Mouse (Mus musculus) lung, postnatal 14 days (tissue): Measurements from ENCODE around the gene Kcnk2.
"Not testable (repeated sequence)": the region's sequence is repeated elsewhere in the genome, so short reads cannot be mapped to it uniquely, and the experiment has no call there.

Experiments used
- DNase-seq: peaks from one replicate; pipeline ENCODE4 v3.0.0; 2021

Kcnk2 gene

GRCm38 (mm10) chr1:189342416-189343104 lies 59.5 kb downstream of the Kcnk2 start:
- DNase-seq: no peak

DNA sequence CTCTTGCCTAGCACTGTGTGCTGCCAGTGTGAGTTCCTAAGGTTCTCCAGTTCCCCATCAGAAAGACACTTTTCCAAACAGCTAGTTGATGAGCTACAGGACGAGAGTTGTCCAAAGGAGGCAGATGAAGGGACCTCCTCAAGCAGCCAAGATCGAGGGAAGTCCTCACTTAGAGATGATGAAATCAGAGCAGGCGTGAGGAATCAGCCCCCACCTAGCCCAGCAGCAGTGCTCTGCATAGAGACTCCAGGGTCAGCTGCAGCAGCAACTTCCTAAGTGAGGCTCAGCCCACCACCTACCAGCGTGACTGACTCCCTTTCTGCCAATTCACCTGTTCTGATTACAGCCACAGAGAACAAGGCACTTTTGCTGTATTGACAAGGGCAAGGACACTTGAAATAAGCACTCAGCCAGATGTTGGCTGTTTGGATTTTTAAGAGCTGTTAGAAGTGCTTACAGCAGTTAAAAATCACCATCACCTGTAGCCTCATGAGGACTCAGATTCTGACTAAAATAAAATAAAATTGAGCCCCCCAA lies 60.6 kb downstream of the Kcnk2 start:
- DNase-seq: peak; percentile 7

DNA sequence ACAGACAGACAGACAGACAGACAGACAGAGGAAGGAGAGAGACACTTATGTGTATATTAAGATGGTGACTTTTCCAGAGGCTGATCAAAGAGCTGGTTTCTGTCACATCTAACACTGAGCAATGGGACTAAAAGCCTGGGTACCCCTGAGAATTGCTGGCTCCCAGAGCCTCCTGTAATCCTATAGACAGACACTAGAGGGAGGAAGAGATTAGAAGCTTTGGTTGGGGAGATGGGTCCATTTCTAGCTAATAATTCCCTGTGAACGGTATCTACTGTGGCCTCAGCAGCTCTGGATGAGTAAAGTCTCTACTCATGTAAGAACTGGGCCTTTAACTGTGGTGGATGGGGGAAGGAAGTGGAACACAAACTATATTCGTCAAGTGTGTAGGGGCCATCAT lies 86.2 kb downstream of the Kcnk2 start:
- peak; percentile 0 for DNase-seq

- no peak for DNase-seq
Observed at GRCm38 (mm10) chr1:189314495-189314894, 87.6 kb downstream of the Kcnk2 start.

DNA sequence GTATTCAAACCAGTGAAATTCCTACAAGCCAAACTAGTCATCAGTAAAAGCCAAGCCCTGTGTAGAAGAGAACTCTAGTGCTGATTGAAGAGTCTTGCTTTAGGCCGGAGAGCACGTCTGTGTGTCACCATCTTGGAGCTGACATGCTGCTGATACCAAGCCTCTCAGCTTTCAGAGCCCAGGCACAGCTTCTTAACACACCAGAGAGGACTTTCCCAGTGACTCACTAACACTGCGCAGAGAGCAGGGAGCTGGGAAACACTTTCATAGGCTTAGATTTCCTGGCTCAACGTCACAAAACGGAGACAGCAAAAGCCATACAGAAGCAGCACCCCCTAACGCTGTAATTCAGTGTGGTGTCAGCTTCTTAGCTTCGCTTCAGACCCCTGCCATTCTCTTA lies 88.3 kb downstream of the Kcnk2 start:
- DNase-seq: no peak

DNA sequence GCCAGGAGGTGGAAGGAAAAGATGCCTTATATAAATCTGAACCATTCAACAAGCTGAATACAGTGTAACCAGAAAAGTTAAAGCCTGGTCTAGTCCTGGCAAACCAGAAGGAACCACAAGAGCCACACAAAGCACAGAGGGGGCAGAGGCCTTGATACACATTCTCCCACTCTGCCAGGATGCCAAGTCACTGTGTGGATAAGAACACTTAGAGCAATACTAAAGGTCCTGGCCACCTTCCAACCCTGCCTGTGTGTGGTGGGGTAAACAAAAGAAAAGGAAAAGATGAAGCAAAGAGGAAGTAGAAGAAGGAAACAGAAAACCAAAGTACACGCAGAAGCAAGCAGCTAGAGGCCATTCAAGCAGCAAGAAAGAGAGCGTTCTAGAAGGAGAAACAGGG lies 91.9 kb downstream of the Kcnk2 start:
- peak; percentile 43 for DNase-seq

DNA sequence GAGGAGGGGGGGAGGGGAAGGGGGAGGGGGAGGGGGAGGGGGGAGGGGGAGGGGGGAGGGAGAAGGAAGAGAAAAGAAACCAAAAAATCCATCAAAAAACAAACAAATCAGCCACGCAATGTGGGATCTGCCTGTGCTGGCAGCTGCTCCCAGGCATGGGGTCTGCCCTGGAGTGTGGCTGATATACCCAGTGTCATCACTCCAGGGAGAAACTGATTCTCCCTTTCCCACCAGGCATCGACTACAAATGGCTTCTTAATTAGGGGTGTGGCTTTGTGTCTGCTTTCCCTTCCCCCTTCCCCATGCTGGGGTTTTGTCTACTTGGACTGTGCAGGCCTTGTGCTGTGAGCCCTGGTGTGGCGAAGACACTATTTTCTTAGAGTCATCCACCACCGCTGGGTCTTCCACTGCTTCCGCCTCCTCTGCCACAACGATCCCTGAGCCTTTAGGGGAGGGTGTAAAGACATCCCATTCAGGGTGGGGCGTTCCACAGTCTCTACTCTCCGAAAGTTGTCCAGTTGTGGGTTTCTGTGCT lies 97.0 kb downstream of the Kcnk2 start:
- no peak for DNase-seq

- DNase-seq: no peak
Observed at GRCm38 (mm10) chr1:189303001-189303400, 99.1 kb downstream of the Kcnk2 start.

GRCm38 (mm10) chr1:189293679-189294406 lies 108.2 kb downstream of the Kcnk2 start:
- no peak for DNase-seq

GRCm38 (mm10) chr1:189290885-189291284 lies 111.2 kb downstream of the Kcnk2 start:
- no peak for DNase-seq

DNA sequence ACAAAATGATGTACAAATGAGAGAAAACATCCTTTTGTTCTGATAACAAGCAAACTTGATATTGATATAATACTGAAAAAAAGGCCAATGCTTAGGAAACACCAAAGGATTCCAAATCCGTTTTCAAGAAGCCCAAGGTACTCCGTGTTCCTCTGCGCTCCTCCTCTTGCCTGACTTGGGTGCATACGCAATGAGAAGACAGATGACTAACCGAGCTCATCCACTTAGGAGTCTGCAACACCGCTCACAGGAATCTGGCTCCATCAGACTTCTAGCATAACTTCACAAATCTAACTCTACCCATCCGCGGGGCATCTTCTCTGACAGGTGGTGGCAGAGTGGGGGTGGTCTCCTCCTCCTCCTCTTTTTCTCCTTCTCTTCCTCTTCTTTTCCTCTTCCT lies 113.1 kb downstream of the Kcnk2 start:
- DNase-seq: no peak

DNA sequence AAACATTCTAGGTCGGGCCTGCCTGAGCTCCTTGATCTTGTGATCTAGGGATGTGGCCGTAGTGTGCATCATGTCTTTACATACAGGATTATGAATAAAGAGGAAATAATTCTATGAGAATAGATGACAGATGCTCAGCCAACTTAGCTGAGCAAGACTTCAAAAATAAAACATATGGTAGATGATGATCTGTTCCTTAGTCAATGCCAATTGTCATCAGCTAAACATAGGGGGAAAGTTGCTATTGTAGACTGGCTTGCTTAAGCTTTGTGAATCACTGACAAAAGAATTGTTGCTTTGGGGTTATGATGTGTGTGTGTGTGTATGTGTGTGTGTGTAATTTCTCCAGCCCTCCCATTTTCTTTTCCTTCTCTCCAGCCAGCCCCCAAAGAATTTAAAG lies 129.8 kb downstream of the Kcnk2 start:
- no peak for DNase-seq

- no peak for DNase-seq
Observed at GRCm38 (mm10) chr1:189253631-189254030, 148.4 kb downstream of the Kcnk2 start.

DNA sequence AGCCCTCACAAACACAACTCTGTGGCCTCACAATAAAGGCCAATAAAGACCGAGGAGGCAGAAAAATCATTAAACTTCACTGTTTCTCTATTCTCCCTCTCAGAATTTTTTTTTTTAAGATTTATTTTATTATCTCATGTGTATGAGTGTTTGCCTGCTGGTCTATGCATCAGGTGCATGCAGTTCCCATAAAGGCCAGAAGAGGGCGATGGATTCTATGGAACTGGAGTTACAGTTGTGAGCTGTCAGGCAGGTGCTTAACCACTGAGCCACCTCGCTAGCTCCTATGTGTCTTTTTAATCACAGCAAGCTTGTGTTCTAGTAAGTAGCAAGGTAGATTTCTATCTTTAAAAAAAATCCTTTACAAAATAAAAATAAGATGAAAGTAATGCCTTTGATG lies 148.9 kb downstream of the Kcnk2 start:
- peak; percentile 2 for DNase-seq

GRCm38 (mm10) chr1:189243206-189243605 lies 158.9 kb downstream of the Kcnk2 start:
- not testable (repeated sequence) for DNase-seq

- DNase-seq: no peak
Observed at GRCm38 (mm10) chr1:189235261-189235660, 166.8 kb downstream of the Kcnk2 start.

DNA sequence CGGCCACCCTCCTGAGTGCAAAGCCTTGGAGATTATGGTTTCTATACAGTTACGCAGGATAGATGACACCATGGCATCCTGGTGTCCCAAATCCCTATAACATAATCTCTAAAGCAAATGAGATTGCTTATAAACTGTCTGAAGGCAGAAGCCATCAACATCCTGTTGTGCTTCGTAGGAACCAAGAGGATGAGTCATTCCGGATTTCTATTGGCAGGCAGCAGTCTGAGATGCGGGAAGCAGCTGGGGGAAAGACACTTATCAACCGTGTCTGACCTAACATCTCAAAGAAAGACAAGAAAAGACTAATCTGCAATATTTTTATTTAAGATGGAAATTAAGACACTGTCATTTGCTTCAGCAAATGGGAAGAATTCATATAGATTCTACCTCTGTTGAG lies 169.2 kb downstream of the Kcnk2 start:
- DNase-seq: no peak

DNA sequence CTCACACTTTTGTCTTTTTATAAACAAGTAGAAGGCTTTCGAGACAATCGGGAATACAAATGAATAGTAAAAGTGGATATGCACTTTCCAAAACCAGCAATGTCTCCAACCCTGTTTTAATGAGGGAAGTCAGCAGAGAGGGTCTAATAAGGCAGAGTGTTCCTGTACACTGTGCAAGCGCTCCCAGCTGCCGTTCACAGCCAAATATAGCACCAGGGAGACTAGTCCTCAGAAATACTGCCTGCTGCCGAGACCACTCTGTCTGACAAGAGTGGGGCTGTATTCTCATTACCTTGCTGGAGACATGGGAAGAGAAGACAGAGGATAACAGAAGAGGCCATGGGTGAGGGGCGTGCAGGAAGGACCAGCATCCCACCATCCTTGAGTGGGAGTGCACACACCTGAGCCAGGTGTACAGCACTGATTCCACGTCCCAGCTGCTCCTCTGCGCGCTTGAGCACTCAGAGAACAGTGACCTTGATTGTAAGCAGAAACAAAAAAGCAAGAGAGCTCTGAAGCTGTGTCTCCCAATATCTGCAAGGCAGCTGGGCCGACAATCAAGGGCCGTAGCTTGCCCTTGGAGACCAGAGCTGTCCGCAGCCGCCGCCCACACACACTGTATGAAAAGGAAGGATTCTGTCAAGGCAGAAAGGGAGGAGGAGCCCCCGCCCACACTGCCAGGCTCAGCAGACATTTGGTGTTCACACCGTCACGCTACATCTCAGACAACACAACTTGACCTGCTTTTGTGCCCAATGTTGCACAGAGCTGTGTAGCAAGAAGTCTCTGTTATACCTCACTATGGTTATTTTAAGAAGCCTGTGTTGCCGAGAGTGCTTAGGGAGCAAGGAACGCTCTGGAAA lies 173.6 kb downstream of the Kcnk2 start:
- DNase-seq: no peak

- no peak for DNase-seq
Observed at GRCm38 (mm10) chr1:189227479-189227878, 174.6 kb downstream of the Kcnk2 start.

GRCm38 (mm10) chr1:189219051-189219450 lies 183.0 kb downstream of the Kcnk2 start:
- DNase-seq: no peak

DNA sequence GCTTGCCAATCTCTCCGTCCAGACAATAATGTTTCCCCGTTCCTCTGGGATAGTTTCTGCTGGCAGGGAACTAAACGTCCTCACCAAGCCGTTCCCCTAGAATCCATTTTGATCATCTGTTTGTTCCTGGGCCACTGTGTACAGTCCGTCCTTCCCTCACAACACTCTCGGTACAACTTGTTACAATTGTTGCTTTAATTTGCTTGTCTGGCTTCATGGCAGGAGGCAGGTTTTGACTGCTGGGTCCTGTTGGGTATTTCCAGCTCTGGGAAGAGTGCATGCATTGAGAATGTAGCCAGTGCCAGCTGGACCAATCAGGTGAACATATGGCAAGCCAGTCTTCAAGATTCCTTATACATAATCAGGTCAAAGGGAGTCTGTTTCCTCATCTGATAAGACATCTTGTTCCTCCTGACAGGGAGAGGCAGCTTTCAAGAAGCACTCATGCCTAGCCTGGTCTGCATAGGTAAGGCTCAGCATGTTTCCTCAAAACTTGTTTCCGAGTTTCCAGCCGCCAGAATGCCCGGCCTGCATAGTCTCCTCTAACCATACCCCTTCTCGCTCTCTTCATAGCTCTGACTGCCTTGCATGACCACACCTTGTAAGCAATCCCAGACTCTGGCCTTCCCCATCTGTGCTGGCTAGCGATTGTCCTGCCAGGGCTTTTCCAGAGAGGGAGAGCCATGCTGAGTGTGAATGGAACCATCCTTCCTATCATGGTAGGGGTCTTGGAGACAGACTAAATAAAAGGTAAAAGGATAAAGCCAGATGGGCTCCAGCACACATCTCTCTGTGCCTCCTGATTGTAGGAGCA lies 184.1 kb downstream of the Kcnk2 start:
- DNase-seq: no peak

DNA sequence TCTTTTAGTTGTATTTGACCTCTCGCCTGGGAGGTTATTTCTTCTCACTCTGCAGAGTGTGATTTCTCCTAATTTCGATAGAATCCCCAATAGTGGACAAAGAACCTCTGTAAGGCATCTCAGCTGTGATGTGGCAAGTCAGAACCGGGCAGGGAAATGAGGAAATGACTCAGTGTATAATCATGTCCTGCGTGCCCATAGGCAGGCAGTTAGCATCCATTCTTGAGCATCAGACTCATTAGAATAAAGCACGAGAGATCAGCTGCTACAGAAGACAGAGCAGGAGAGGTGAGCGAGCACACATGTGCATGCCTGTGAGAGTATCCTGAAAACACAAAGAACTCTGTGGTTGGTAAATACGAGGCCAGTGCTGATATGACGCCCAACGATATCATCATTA lies 186.9 kb downstream of the Kcnk2 start:
- DNase-seq: no peak
